Mouse (Mus musculus) ES-E14 (cell line): Measurements from ENCODE around the gene Ppbp. TPM values are rescaled to one million over a fixed set of nuclear protein-coding genes. Genes with fewer than 3 reads are reported as not detected.

Experiments used
- DNase-seq: peaks from one replicate; pipeline ENCODE4 v3.0.0-alpha.2; 2013; ENCODE audit warnings: low read depth, low spot score
- H3K27ac ChIP-seq: 2 replicates; pipeline ENCODE4 v1.5.1; 2012; ENCODE audit warnings: low read depth, mild to moderate bottlenecking, low read length, moderate library complexity, mixed read lengths; ENCODE audit not compliant: poor library complexity, insufficient read depth, severe bottlenecking
- H3K36me3 ChIP-seq: 2 replicates; pipeline ENCODE4 v1.6.1; 2012; ENCODE audit warnings: mild to moderate bottlenecking, low read length, moderate library complexity, mixed read lengths; ENCODE audit not compliant: control insufficient read depth, poor library complexity, insufficient read depth, severe bottlenecking
- H3K4me1 ChIP-seq, 2 experiments: fragments of 150-350 bp in 1 of 2; sonication (generic) in 1 of 2; 2 replicates each; pipeline ENCODE4 v1.6.1; 2012; ENCODE audit warnings: low read length in 2 of 2, mild to moderate bottlenecking in 1 of 2, mixed read lengths in 1 of 2; ENCODE audit not compliant: control insufficient read depth in 2 of 2, insufficient read depth in 2 of 2, poor library complexity in 1 of 2
- H3K4me3 ChIP-seq, 2 experiments: fragments of 150-350 bp in 1 of 2; sonication (generic) in 1 of 2; 2 replicates each; pipeline ENCODE4 v1.5.1; 2012; ENCODE audit warnings: low read length in 2 of 2, low read depth in 1 of 2, mild to moderate bottlenecking in 1 of 2, mixed read lengths in 1 of 2; ENCODE audit not compliant: insufficient read depth in 1 of 2, poor library complexity in 1 of 2, severe bottlenecking in 1 of 2
- H3K9ac ChIP-seq: 2 replicates; pipeline ENCODE4 v1.6.1; 2012; ENCODE audit warnings: low read depth, mild to moderate bottlenecking, low read length, mixed read lengths; ENCODE audit not compliant: poor library complexity, insufficient read depth, severe bottlenecking
- H3K9me3 ChIP-seq: fragments of 150-350 bp; sonication (generic); 2 replicates; pipeline ENCODE4 v1.6.1; 2012; ENCODE audit warnings: low read depth, mild to moderate bottlenecking, low read length; ENCODE audit not compliant: control insufficient read depth, insufficient read depth
- CHD2 ChIP-seq: IDR thresholded peaks from 2 replicates; pipeline ENCODE4 v1.6.1; 2014; ENCODE audit warnings: mild to moderate bottlenecking, low read depth, low read length, inconsistent platforms
- HCFC1 ChIP-seq: IDR thresholded peaks from 2 replicates; pipeline ENCODE4 v1.6.1; 2012; ENCODE audit warnings: low read length, inconsistent platforms, borderline replicate concordance; ENCODE audit not compliant: insufficient read depth
- MAFK ChIP-seq: IDR thresholded peaks from 2 replicates; pipeline ENCODE4 v1.6.1; 2014; ENCODE audit warnings: mild to moderate bottlenecking, low read depth, low read length, inconsistent platforms; ENCODE audit not compliant: insufficient read depth
- ZC3H11A ChIP-seq: IDR thresholded peaks from 2 replicates; pipeline ENCODE4 v1.6.1; 2012; ENCODE audit warnings: low read depth, mild to moderate bottlenecking, inconsistent platforms, low read length, borderline replicate concordance
- ZNF384 ChIP-seq: IDR thresholded peaks from 2 replicates; pipeline ENCODE4 v1.6.1; 2012; ENCODE audit warnings: low read depth, low read length, inconsistent platforms
- in situ Hi-C, 2 experiments: fragments of 600-800 bp; cut with MboI; formaldehyde crosslinking; loops; one replicate each; pipeline ENCODE4 v1.15.1; 2025; ENCODE audit warnings: low sequenced_read_pairs in 2 of 2, inconsistent platforms in 1 of 2; ENCODE audit not compliant: unreplicated experiment in 2 of 2
- total RNA-seq: library from RNA; depleted of rRNA; stranded (reverse); fragments of 300-350 nt; gene quantifications from 2 replicates; pipeline ENCODE4 v1.2.3, GENCODE M21; 2012; rRNA removed

Gene Ppbp
- 1.2 TPM in 2 replicates for total RNA-seq

DNA sequence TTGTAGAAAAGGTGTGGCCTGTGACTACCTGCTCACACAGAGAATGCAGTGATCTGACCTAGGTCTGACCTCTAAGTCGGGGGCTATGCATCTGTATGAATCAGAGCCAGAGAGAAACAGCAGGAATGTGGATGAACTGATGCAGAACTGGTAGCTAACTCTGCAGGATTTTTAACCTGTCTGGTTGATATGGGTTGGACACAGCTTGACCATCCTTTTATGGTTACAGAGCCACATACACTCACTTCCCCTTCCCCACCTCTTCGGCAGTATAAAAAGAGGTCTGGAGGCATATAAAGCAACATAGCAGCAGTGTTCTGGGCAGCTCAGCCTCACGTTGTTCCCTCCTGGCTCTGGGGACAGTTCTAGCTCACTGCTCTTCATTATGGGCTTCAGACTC, at the start of gene Ppbp:
Gene Ppbp, plus strand, starts transcription at position 301 of the 400 bp plus-strand sequence.
- H3K4me1 ChIP-seq: no peaks in the 10 kb centered on the region
- no peaks in the 10 kb centered on the region for H3K9me3 ChIP-seq
- H3K36me3 ChIP-seq: no peaks in the 10 kb centered on the region
- TF ChIP-seq CHD2: no peak
- no peak for TF ChIP-seq ZC3H11A
- no peak for TF ChIP-seq HCFC1
- TF ChIP-seq MAFK: no peak
- TF ChIP-seq ZNF384: no peak
- H3K9ac ChIP-seq: no peak within 1 kb of the TSS
- no peak within 1 kb of the TSS for H3K4me3 ChIP-seq
- H3K27ac ChIP-seq: no peak within 1 kb of the TSS
- DNase-seq: no peak
- in situ Hi-C loops: no loop called here

DNA sequence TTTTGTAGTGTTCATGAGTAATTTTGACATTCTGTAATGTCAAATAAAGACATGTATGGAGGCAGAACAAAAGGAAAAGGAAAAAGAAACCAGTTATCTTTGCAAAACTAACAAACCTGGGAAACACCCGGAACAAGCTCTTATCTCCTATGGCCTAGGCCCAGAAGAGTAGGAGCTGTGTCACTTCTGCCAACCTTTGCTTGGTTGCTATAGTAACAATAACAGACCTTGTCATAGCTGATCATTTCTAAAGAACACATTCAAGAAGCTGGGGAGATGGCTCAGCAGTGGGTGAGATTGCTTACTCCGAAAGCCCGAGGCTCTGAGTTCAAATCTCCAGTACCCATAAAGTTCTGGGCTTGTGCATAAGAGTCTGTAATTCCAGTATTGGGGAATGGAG, 45.7 kb upstream of the Ppbp start:
- no peak for DNase-seq
- in situ Hi-C loops: no loop called here
- H3K4me1 ChIP-seq: no peaks in the 10 kb centered on the region
- H3K9me3 ChIP-seq: no peaks in the 10 kb centered on the region
- TF ChIP-seq MAFK (no peak), CHD2 (no peak), ZC3H11A (no peak), HCFC1 (no peak), ZNF384 (no peak)
- H3K4me3 ChIP-seq: no peak overlapping the region
- no peak overlapping the region for H3K27ac ChIP-seq
- H3K9ac ChIP-seq: no peak overlapping the region
- no peaks in the 10 kb centered on the region for H3K36me3 ChIP-seq

DNA sequence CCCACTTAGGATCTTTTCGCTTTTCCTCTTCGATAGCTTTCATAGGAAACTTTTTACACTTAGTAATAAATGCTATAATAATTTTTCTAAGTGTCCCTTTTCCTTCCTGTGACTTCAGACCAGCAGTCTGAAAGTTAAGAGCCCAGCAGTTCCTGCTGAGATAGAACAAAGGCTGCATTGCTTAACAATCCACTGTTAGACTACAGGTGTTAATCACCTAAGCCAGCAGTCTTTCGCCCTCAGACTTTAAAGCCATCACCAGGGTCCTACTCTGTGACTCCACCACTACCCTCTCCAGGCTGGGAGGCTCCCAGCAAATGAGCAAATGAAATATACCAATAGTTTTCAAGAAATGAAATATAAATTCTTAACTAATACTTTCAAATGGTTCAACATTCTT, 40.1 kb upstream of the Ppbp start:
- DNase-seq: no peak
- Histone ChIP-seq H3K36me3 (no peaks in the 10 kb centered on the region), H3K9ac (no peak overlapping the region), H3K4me1 (no peaks in the 10 kb centered on the region), H3K4me3 (no peak overlapping the region), H3K9me3 (no peaks in the 10 kb centered on the region), H3K27ac (no peak overlapping the region)
- in situ Hi-C loops: no loop called here
- TF ChIP-seq ZNF384: no peak

DNA sequence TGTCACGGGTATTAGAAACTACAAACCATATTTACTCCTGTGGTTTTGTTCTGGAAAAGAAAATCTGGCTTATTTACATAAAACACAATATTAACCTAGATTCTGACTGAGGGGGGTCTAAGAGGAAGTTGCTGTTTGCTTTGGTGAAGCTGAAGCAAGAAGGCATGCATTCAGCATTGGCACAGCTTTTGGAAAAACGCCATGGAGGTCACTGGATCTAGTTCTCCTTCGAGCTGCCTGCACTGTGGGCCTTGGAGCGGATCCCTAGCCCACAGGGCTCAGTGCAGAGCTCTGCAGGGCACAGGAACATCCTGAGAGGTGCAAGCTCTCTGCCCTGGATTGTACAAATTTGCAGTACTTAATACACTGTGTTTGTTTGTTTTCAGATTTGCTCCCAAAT, 36.8 kb upstream of the Ppbp start:
- in situ Hi-C loops: no loop called here
- DNase-seq: no peak
- Histone ChIP-seq H3K4me3 (no peak overlapping the region), H3K27ac (no peak overlapping the region), H3K4me1 (no peaks in the 10 kb centered on the region), H3K9ac (no peak overlapping the region), H3K36me3 (no peaks in the 10 kb centered on the region), H3K9me3 (no peaks in the 10 kb centered on the region)
- TF ChIP-seq HCFC1 (no peak), CHD2 (no peak), ZNF384 (no peak), MAFK (no peak), ZC3H11A (no peak)

DNA sequence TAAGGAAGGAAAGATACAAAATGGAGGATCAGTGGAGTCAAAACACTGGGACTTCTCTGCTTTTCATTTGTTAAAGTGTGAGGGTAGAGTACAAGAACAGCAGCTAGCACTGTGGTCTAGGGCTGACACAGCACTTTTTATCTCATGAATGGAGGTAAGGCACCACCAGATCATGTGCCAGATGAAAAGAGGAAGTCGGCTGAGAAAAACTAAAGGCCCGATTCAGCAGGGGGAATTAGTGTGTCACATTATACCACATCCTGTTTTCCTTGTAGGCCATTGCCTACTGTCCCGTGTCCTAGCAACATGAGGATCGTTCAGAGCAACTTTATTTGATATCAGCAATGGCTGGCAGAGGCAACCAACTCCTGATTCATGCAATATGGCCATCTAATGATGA, 26.3 kb upstream of the Ppbp start:
- H3K36me3 ChIP-seq: no peaks in the 10 kb centered on the region
- in situ Hi-C loops: no loop called here
- H3K4me1 ChIP-seq: no peaks in the 10 kb centered on the region
- H3K4me3 ChIP-seq: no peak overlapping the region
- H3K27ac ChIP-seq: no peak overlapping the region
- no peak overlapping the region for H3K9ac ChIP-seq
- DNase-seq: no peak
- no peak for TF ChIP-seq ZNF384
- no peak for TF ChIP-seq CHD2
- TF ChIP-seq MAFK: no peak
- TF ChIP-seq ZC3H11A: no peak
- TF ChIP-seq HCFC1: no peak
- no peaks in the 10 kb centered on the region for H3K9me3 ChIP-seq
